Mouse (Mus musculus) neutrophil, adult 5-6 weeks (primary cell): ENCODE results near the gene Gsap. TPM values are rescaled to one million over a fixed set of nuclear protein-coding genes. Genes with fewer than 3 reads are reported as not detected.
"Not testable (repeated sequence)": the region's sequence is repeated elsewhere in the genome, so short reads cannot be mapped to it uniquely, and the experiment has no call there.

Experiments
- ATAC-seq: fragments of 151-379, 151-347 bp; 2 replicates; pipeline ENCODE4 v1.8.0; 2017; ENCODE audit warnings: mild to moderate bottlenecking, moderate TSS enrichment; ENCODE audit not compliant: insufficient number of reproducible peaks, poor library complexity, low FRiP score, severe bottlenecking; ENCODE audit errors: extremely low read depth
- total RNA-seq: library from RNA; stranded (forward); fragments of 200-1000 nt; gene quantifications from 2 replicates; pipeline ENCODE4 v1.2.3, GENCODE M21; 2017

Gene Gsap
- total RNA-seq, 1 experiment from 2014 or later = 74.7 TPM

DNA sequence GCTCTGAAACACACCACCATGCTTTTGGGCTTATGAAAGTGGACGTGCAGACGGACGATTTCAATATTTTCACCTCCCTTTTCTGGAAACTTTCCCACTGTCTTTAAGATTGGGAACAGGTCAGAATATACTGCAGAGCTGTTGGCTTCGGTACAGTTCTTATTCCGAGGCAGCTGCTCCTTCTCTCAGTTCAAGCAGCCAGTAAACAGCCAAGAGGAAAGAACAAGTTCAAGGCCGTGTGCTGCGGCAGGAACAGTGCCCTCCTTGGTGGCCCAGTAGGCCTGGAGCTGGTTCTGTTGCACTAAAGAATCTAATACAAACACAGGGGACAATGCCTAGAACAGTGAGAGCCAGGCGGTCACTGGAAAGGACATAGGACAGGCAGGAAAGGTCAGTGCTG is 104.5 kb downstream of the Gsap start:
- no peak for ATAC-seq

DNA sequence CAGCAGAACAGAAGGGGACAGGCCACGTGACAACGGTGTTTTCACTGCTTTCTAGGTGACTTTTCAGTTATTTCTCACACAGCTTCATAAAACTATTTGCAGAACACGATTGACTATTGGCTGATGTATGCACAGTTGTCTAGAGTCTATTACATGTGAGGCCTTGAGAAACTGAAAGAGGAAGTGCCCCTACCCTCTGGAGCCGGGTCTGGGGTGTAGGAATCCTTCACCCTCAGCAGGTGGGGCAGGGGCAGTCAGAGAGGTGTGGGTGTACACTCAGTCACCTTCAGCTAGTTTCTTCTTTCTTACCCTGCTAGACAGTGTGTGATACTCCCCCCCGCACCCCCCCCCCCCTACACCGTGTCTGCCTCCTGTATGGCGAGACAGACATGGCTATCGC is 109.6 kb downstream of the Gsap start:
- ATAC-seq = peak; percentile 81

DNA sequence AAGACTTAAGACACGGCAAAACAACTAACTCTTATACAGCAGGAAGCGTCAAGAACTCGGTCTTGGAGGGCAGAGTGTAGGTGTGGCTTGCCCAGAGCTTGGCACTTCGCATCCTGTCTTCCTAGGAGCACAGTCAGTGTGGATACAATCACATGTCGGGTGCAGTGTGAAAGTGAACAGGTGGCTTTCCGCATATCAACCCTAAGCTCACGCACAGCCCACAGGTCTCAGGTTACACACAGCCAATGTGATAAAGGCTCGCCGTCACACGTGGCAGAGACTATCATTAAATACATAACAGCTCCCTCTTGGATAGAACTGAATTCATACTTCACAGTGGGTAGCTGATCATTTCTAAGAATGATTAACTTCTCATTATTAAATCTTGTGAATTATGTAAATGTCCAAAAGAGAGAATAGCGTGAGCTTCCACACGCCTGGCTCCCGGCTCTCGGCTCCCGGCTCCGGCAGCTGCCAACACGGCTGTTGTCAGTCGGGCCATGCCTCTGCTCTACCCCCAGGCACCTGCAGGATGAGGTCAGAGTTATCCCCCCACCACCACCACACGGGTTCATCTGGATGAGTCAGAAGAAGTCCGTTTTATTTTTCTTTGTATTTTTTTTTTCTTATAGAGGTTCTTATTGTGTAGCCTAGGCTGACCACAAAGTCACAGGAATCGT is 113.2 kb downstream of the Gsap start:
- ATAC-seq = no peak

DNA sequence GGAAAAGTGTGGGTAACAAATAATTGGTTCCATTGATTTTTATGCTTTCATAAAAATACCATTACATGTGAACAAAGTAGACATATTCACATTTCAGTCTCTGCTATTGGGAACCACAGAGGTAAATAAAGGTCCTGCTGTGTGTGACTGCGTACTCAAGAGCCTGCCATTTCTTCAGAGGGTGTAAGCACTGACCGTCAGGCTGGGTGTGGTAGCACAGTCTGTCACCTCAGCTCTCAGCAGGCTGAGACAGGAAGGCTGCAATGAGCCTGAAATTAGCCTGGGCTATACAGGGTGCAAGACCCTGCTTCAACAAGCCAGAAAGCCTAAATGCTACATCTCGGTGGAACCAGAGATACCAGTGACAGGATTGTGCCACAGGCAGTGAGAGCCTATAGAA is 114.0 kb downstream of the Gsap start:
- ATAC-seq = no peak

DNA sequence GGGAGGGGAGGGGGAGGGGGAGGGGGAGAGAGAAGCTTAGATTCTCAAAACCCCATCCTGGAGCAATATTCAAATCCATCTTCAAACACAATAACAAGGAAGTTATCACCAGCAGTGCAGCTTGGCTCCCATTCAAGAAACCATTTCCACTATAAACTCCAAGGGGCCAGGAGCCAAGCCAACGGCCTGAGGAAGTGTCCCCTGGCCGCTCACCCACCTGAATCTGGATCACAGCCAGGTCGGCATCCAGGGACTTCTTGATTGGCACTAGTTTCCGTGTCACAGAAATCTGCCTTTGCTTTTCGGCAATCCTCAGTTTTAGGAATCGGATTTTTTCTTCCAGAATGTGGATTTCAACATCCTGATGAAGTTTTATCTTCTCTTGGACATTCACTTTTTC is 115.0 kb downstream of the Gsap start:
- no peak for ATAC-seq

DNA sequence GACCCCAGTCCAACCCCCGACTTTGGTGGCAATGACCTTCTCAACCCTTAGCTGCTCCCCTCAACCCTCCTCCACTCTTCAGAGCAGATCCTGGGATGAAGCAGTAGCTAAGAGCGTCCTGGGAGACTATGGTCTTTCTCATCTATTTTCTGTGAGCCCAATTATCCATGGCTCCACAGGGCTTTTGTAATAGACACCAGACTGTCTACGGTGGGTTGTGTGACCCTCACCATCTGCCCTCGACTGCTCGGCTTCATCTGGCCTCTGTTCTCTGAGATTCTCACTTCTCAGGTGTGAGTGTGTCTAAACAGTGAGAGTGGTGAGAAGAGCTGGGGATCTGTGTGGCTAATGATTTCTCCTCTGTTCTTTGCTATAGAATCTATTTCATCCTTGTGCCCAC is 121.1 kb downstream of the Gsap start:
- ATAC-seq = no peak

DNA sequence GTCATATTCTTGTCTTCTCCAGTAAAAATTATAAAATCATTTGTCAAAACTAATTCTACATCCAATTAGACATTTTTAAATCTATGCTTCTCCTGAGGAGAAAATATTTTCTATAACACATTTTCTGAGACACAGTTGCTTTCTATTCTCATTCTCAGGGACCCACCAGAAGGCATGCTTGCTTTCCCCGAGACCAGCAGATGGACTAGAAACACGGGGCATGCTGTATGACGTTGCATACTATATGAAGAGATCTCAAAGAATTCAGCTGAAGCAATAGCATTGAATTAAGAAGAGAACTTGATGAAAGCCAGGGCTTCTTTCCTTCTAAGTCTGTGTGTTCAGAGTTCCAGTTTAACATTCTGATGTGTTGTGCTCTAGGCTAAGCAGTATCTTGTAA is 128.6 kb downstream of the Gsap start:
- no peak for ATAC-seq

DNA sequence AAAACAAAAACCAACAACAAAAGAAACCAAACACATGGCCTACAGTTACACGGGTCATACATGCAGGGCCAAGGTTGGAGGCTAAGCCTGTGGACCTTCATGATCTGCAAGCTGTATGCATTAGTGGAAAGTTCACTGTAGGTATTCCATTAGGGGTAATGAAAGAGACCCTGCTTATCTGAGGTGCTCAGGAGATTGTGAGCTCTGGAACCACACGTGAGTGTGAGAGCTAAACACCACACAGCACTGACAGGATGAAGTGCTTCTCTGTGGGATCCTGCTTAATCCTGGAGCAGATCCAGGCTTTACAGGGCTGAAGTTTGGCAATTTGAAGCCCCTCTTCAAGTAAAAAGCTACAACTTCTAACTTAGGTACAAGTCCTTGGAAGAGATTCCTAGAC is 134.1 kb downstream of the Gsap start:
- no peak for ATAC-seq

DNA sequence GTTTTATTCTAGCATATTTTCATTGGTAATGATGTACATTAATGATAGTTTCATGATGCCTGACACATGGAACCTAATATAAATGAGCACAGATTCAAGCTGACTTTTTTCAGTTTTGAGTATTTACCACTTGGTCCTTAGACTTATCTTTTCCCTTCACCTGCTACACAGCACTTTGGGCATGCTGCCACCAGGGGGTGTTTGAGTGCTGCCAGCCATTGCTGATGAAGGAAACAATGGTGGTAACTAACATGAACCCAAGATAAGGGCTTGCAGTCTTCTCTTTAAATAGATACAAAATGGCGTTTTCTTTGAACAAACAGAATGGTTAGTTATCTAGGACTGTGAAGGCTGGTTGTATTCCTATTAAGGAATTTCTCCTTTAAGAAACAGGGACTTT is 140.4 kb downstream of the Gsap start:
- ATAC-seq = peak; percentile 97

DNA sequence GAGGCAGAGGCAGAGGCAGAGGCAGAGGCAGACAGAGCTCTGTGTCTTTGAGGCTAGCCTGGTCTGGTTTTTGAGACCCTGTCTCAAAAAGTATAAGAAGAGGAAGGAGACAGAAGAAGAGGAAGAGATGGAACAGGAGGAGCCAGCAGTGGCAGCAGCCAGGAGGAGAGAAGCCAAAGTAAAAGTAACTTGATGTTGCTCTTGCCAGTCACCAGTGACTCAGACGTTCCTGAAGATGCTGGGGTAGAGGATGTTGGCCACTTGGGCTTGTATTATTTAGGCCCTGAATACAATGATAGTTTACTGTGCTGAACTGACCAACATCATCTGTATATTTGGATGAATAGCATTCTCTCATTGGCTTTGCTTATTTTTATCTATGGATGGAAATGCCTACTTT is 142.5 kb downstream of the Gsap start:
- no peak for ATAC-seq

DNA sequence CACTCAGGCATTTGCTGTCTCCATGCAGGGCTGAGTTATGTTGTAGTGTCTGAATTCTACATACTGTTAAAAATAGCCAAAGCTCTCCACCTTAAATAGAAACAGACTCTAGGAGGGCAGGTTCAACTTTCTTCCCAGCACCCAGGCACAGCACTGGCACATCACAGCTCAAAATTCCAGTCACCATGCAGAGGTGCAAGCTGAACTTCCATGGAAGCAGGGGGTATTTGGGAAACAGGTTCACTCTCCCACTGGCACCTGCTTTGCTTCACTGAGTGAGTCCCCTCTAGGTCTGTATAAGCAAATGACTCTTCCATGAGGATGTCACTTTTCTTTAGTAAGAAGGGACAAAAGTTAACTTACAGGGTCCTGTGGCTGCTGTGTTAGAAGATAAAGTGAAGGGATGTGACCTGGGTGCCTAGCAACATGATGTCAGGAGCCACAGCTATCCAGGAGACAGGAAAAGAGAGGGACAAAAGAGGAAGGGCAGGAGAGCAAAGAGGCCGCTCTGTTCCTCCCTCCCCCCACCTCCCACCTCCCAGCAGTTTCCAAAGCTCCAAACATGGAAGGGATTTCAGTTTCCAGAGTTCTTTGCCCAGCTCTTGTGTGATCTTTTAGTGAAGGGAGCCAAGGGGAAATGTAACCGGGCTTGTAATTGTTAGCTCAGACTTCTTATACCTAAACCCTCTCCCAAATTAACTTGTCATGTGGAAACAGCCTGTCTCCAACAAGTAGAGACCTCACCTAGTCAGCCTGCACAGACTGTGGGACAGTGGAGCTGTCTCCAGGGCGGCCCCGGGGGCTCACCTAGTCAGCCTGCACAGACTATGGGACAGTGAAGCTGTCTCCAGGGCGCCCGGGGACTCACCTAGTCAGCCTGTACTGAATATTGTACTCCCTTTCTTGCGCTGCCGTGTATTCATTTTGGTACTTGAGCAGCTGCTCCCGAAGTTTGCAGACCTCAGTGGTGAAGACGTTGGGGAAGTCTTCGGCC is 143.9 kb downstream of the Gsap start:
- no peak for ATAC-seq

DNA sequence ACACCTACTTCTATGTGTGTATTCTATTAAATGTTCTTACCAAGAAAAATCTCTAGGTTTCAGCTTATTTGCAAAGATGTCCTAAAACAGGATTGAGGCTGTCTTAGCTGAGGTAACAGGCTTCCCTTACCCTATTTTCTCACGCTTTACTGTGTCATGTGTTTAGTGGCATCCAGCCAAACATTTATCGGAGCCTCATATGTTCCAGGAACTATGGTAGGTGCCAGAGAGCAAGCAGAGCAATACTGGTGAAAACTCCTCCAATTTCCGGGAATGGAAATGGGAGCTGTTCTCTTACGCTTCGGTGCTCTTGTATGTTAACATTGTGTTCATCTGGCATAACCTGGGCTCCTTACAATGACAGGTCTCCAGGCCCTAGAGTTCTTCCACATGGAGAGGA is 145.6 kb downstream of the Gsap start:
- ATAC-seq = peak; percentile 43

DNA sequence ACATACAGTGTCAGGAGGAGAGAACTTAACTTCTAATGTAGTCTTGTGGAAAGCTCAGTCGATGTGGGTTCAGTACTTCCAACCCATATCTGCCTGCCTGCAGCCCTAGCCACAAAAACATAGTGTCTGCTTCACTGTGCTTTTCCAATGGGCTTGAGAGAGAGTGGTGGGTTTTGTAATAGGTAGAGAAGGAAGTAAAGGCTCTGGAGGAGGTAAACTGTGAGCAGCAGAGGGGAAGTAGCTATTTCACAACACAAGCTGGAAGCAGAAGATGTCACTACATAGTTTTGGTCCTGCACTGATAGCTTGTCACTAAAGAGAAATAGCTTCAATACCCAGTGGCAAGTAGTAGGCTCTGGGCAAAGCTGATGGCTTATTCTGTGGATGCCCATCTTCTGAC is 146.1 kb downstream of the Gsap start:
- peak; percentile 85 for ATAC-seq

DNA sequence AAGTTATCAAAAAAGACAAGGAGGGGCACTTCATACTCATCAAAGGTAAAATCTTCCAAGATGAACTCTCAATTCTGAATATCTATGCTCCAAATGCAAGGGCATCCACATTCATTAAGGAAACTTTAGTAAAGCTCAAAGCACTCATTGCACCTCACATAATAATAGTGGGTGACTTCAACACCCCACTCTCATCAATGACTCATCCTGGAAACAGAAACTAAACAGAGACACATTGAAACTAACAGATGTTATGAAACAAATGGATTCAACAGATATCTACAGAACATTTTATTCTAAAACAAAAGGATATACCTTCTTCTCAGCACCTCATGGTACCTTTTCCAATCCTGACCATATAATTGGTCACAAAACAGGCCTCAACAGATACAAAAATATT is 156.2 kb downstream of the Gsap start:
- ATAC-seq = not testable (repeated sequence)

DNA sequence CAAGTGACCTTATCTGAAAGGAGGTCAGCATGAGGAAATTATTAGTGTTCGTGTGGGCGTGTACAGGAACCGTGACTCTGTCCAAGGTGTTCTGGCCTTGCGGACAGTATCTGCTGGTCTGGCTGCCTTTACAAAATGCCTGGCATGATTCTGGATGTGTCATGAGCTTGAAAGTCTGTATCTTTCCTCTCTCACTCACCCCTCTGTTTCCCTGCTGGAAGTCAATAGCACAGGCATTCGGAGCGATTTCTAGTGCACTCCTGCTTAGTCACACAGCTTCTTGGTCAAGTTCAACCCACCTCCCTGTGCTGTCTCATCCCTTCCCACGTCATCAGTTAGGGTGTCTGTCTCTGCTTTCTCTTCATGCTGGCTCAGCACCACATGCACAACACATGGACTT is 162.3 kb downstream of the Gsap start:
- ATAC-seq = no peak

DNA sequence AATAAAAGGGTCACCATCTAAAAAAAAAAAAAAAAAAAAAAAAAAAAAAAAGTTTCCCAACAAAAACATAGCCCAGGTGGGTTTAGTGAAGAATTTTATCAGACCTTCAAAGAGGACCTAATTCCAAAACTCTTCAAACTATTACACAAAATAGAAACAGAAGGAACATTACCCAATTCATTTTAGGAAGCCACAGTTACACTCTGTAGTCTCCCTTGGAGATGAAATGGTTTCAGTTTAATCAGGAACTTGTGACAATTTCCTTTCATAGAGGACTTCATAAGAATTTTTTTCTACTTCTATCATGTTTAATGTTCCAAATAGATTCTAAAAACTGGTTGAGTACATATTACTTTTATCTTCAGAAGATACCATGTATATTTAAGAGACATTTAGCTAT is 165.6 kb downstream of the Gsap start:
- ATAC-seq = no peak

DNA sequence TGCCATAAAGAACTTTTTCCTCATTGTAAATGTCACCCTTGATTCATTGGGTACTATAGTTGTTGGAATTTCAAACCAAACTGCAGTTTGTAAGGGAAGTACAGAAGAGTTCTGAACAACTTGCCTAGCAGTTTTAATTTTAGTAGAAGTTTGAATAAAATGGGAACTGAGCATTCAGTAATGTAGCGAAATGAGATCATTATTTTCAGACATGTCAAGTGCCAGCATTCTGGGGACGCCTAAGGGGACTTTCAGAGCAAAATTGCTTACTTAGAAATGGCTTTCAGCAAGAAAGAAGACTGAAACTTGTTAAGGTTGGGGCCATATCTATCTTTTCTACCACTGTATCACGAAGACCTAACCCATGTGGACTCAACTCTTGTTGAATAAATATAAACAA is 172.6 kb downstream of the Gsap start:
- no peak for ATAC-seq

DNA sequence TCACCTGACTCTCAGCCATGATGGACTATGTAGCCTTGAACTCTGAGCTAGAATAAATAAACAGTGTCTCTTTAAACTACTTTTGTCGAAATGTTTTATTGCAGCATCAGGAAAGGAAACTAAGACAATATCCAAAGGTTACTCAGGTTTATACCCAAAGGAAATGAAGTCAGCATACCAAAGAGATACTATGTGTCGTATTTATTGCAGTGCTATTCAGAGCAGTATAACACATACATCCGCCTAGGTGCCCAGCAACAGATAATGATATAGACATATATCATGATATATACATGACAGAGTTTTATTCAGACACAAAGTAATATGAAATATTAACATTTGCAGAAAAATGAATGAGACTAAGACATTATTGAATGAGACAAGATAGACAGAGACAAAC is 177.3 kb downstream of the Gsap start:
- ATAC-seq = no peak
